28 mouse cellular contexts compared by ENCODE assay signal in the genomic region with DNA sequence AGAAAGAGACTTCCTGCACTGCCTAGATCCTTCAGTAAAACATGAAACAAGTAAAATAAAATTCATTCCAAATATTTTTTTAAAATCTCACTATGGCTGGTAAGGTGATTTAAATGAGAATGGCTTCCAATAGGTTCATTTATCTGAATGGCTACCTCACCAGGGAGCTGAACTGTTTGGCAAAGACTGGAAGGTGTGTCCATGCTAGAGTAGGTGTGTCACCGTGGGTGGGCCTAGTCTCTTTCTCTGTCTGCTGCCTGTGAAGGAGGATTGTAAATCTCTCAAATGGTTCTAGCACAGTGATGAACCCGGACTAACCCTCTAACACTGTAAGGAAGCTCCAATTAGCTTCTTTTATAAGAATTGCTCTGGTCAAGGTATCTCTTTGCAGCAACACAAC. TPM values are rescaled to one million over a fixed set of nuclear protein-coding genes. Genes with fewer than 3 reads are reported as not detected.
DNase-seq lines count a peak whose midpoint lies in the region; ATAC-seq and TF ChIP-seq lines count a peak whose summit lies in the region.
"Had no signal": no experiment of that assay in that cellular context is flagged by ENCODE, and none has a peak within 500 bp of the region (broad histone marks: within the 10 kb centered on the region; RNA-seq: fewer than 3 reads in every experiment).

No protein-coding gene starts in this region.

- H3K27me3 ChIP-seq in liver, embryonic 16.5 days (ENCODE audit: control insufficient read depth, insufficient read depth, low read depth, low read length) = no peaks in the 10 kb centered on the region
- H3K27me3 ChIP-seq: CH12.LX; forebrain, embryonic 15.5 days; heart, embryonic 12.5 days; heart, embryonic 15.5 days had no signal

- DNase-seq in liver (no peak), ES-E14 (ENCODE audit: low read depth, low spot score) (peak; percentile 57), ZHBTc4 (ENCODE audit: low read depth, low spot score) (peak; percentile 85)
- DNase-seq in urinary bladder, postnatal 25 days (ENCODE audit: low spot score) = no peak
- no peak for DNase-seq in neural tube, embryonic 10.5 days (ENCODE audit: extremely low spot score, low spot score)
- DNase-seq in heart, postnatal 36 days = no peak
- DNase-seq: adrenal gland, adult 8-10 months; adrenal gland, postnatal 25 days; B cell, adult 2 months; cerebellum, adult 11-12 months; cerebellum, adult 8-10 months; cerebellum, postnatal 10 days; cerebellum, postnatal 36 days; embryo, embryonic 11 days; gastrocnemius, postnatal 25 days; heart, adult 18-20 months; heart, postnatal 10 days; heart, postnatal 4 days; kidney, adult 18-20 months had no signal

- H3K36me3 ChIP-seq in liver, embryonic 16.5 days (ENCODE audit: control insufficient read depth, insufficient read depth) = no peaks in the 10 kb centered on the region
- H3K36me3 ChIP-seq in ES-E14 (ENCODE audit: control insufficient read depth, insufficient read depth, low read length, poor library complexity, severe bottlenecking) = peaks cover 3% of the 10 kb centered on the region; the same call in 1 of the 2 replicates
- H3K36me3 ChIP-seq: forebrain, embryonic 15.5 days; heart, embryonic 12.5 days had no signal

- no peaks in the 10 kb centered on the region for H3K9me3 ChIP-seq in liver, embryonic 16.5 days (replicated peaks; ENCODE audit: control insufficient read depth, low read length)
- no peaks in the 10 kb centered on the region for H3K9me3 ChIP-seq in ES-E14 (ENCODE audit: control insufficient read depth, insufficient read depth, low read depth, low read length)
- H3K9me3 ChIP-seq: forebrain, embryonic 15.5 days; heart, embryonic 12.5 days; heart, embryonic 15.5 days had no signal

- H3K4me1 ChIP-seq in liver, embryonic 16.5 days (ENCODE audit: control insufficient read depth, low read depth, low read length) = peaks cover 7% of the 10 kb centered on the region
- peaks cover 3 to 5% of the 10 kb centered on the region in 2 experiments; a peak in 3 of 4 replicates for H3K4me1 ChIP-seq in ES-E14 (ENCODE audit: control insufficient read depth in 2 of 2, insufficient read depth in 2 of 2, low read length in 2 of 2, poor library complexity in 1 of 2)

- H3K9ac ChIP-seq in liver, embryonic 16.5 days (ENCODE audit: low read depth, low read length) = no peak overlapping the region
- no peak overlapping the region for H3K9ac ChIP-seq in ES-E14 (ENCODE audit: insufficient read depth, low read depth, low read length, poor library complexity, severe bottlenecking)
- H3K9ac ChIP-seq: forebrain, embryonic 15.5 days; heart, embryonic 12.5 days; heart, embryonic 15.5 days had no signal

- intact Hi-C loops in heart, postnatal 36 days (cut with DNase I) = no loop called here

- in situ Hi-C loops in ES-E14 (cut with MboI; ENCODE audit: low sequenced_read_pairs in 2 of 2, unreplicated experiment in 2 of 2) = no loop called here

- no peak overlapping the region for H3K27ac ChIP-seq in liver, embryonic 16.5 days (ENCODE audit: low read length)
- H3K27ac ChIP-seq in ES-E14 (ENCODE audit: insufficient read depth, low read depth, low read length, poor library complexity, severe bottlenecking) = peak overlapping the region; percentile 91
- H3K27ac ChIP-seq: forebrain, embryonic 15.5 days; heart, embryonic 15.5 days; hindbrain, postnatal 0 days had no signal

- H3K4me2 ChIP-seq in liver, embryonic 16.5 days (ENCODE audit: low read depth, low read length) = no peak overlapping the region
- H3K4me2 ChIP-seq: forebrain, embryonic 15.5 days; heart, embryonic 12.5 days; heart, embryonic 15.5 days had no signal

- 61% methylated on average over 2 of the region's 2 CpGs for WGBS in liver, embryonic 16.5 days (ENCODE audit: insufficient replicate concordance)

- H3K4me3 ChIP-seq in liver, embryonic 16.5 days (ENCODE audit: low read depth, low read length) = no peak overlapping the region
- H3K4me3 ChIP-seq in ES-E14 (ENCODE audit: insufficient read depth in 1 of 2, low read depth in 1 of 2, low read length in 2 of 2, poor library complexity in 1 of 2, severe bottlenecking in 1 of 2) = peak overlapping the region in 1 of 2 experiments; percentile 4; a peak in 1 of 4 replicates
- H3K4me3 ChIP-seq: forebrain, embryonic 15.5 days; heart, embryonic 12.5 days; heart, embryonic 15.5 days had no signal

- peak; percentile 37; the same call in 1 of the 2 replicates for ATAC-seq in liver, embryonic 16.5 days (ENCODE audit: low read depth)
- ATAC-seq in megakaryocyte-erythroid progenitor cell, adult 5-6 weeks (replicated peaks; ENCODE audit: low FRiP score, low TSS enrichment, poor library complexity, severe bottlenecking) = peak; percentile 24; the same call in 1 of the 2 replicates
- ATAC-seq: forebrain, embryonic 15.5 days; hindbrain, postnatal 0 days; inflammation-experienced regulatory T-cells, adult 6 months; intestine, embryonic 16.5 days had no signal

TF ChIP-seq in ES-E14, 5 proteins besides CTCF, POLR2A, EP300 and RAD21:
- TF ChIP-seq ZNF384 (IDR thresholded peaks at IDR 0.05; ENCODE audit: low read depth, low read length) (no peak), CHD2 (IDR thresholded peaks at IDR 0.05; ENCODE audit: low read depth, low read length) (0 out of 2 replicates have a peak, but pooled peaks have one; percentile 22)

RNA-seq across cellular contexts. Expression of a gene that starts 12.5 kb away (rescaled TPM):
- 2.9 and 3.2 TPM in 2 replicates for polyA plus RNA-seq in liver, embryonic 16.5 days (2015; fragmentation: Nextera tagmentation; extraction: Ambion mirVana)
- total RNA-seq in ES-E14 (2012; rRNA removed) = 44.8 and 50.3 TPM in 2 replicates
- total RNA-seq in megakaryocyte-erythroid progenitor cell, adult 5-6 weeks (2014; fragmentation: Nextera tagmentation) = 34.2 and 39.9 TPM in 2 replicates
- 40.1 and 53.3 TPM in 2 replicates for total RNA-seq in megakaryocyte-erythroid progenitor cell, adult 5-6 weeks (2017)
- 100 to 1,000 TPM; 177 to 190 TPM for total RNA-seq in heart, postnatal 36 days (2021)

Comparison
In these comparisons a context has a peak if more than half of its experiments do, and no peak if none do; other contexts are left out.
1. DNase-seq: peak in ES-E14 (single experiment) and ZHBTc4 (single experiment); none in liver (single experiment), urinary bladder, postnatal 25 days (single experiment), neural tube, embryonic 10.5 days (single experiment) and heart, postnatal 36 days (0 of 2).